Mouse (Mus musculus): ENCODE data around the gene Plekhm3.
A peak's percentile ranks its signal among the peaks of the same experiment; 100 is the strongest.

The Plekhm3 gene

DNA sequence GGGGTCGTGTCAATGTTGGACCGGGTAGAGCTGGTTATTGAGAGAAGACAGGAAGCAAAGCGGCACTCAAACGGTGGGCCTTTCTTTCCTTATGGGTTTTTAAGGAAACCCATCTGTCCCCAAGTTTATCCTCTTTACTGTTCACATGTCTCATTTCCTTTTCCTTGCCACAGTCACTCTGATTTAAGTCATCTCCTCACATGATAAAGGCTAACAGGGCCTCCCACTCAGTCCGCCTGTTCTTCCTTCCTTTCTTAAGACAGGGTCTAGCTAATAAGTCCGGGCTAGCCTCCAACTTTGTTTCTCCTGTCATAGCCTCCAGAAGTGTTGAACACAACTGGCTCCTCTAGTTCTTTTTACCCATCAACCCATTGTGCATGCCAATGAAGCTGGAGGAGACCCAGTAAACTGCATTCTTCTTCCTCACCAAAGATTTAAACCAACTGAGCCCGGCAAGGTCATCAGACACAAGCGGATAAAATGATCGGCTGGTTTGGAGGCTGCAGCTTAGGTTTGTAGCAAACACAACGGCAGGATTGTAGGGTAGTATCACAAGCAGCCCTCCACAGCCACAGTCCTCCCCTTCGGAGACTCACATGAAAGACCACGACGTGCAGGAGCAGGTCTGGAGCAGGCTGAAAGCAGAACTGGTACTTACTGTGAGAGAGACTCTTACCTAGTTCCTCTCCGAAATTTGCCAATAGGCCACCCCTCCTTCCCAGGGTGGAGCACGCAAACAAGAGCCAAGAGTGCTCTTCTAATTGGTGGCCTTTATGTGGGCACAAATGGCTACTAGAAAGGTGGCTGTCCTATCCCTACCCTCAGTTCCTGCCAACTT is 29.0 kb downstream of the Plekhm3 start:
- DNase-seq = no peak

DNA sequence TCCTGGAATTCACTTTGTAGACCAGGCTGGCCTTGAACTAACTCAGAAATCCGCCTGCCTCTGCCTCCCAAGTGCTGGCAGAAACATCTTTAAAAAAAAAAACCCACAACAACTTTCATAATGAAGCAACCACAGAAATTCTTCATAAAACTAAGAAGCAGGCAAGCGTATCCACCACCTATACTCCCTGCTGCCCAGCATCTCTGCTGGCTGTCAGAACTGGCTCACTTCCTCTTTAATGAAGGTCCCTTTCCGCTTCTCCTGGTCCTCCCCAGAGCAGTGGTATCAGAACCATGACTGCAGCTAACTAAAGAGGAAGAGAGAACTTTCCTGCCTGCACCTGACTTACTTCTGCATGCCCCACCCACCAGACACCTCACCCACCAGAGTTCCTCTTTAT is 31.0 kb downstream of the Plekhm3 start:
- no peak for DNase-seq

DNA sequence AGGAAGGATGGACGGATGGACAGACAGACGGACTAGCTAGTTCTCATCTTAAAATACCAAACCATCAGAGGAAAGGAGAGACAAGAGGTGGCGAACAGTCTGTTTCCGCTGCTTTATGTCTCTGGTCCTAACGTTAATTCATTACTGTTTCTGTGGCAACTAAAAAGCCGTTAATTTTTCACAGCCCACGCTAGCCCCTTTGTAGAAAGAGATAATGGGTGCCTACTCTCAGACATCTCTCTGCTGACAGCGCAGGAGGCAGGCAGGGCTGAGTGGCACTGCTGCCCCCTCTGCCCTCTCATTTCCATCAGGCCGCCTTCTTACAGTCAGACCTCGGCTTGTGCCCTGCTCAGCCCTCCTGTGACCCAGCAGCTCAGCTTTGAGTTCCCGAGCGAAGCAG is 32.3 kb downstream of the Plekhm3 start:
- no peak for DNase-seq

DNA sequence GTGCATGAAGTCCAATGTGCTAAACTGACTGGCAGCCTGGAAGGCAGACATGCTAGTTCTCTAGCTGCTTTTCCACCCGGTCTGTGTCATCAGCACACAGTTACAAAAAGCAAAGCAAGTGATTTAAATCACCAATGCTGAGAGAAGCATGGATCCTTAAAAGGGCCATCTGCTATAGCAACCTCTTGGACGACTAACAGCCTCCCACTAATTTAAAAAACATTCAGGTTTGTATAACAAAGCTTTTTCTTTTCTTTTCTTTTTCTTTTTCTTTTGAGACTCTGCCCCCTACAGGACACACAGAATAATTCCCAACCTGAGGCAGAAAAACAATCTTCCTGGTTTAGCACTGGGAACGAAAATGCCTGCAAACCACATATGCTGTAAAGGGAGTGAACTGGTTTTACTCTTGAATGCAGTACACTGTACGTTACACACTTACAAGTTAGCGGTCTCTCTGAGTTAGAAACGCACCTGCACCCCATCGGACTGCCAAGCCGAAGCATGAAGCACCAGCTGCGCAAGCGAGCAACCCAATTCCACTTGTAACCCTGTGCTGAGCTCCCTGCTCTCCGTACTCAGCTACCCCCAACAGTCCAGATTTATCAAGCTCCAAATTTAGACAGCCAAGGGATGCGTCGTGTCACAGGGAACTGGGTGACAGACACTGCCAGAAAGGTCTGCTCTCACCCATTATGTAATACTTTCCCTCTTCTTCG is 37.7 kb downstream of the Plekhm3 start:
- peak; percentile 67 for DNase-seq

DNA sequence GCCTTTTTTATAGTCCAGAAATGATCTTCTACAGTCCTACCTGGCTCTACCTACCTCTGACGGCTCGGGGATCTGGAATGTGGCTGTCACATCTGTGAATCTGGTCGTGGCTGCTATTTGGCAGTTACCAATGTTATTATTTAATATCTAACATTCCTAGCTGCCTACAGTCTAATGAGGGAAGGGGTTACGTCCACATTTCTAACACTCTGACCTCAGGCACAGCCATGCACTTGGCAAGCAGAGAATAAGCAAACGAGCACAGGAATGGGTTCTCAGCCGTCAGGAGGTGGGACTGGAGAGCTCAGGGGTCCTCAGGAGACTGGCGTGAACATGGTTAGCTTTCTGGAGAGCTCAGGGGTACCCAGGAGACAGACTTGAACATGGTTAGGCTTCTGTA is 38.7 kb downstream of the Plekhm3 start:
- DNase-seq = no peak

DNA sequence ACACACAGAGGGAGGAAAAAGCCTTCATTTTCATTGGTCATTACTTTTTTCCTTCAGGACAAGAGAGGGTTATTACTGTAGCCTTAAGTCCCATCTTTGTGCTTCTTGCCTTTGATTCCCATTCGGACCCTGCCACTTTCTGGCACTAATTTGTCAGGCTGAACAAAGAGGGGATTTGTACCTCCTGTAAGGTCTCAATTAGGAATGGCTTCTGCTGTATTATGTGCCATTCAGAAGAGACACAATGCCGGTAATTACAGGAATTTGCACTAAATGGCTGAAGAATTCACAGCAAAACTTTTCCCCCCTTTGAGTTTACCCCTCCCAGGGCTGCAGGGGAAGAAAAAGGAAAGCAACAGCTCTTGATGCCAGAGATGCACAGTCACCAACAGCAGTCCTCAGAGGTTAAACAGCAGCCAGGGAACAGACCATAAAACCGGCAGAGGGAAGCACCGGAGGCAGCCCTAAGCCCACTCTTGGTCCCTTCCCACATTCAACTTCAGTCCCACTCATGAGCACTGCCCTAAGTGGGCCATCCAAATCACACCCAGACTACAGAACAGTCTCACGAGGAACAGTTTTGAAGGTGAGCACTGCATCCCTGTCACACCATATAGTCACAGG is 39.6 kb downstream of the Plekhm3 start:
- DNase-seq = peak; percentile 40

DNA sequence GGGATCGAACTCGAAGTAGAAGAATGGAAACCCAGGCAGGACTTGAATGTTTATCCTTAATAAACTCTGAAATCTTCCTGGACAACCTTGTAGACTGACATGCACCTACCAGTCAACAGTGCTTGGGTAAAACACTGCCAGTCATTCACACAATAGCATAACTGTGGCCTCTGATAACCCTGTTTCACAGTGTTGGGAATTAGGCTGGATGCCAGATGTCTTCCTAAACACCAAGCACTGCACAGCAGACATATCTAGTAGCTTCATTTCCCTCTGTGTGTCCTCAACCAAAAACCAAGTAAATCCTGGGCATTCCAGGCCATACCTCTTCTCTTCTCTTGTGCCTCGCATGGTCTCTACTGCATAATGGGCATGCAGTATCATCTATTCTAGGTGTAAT is 42.3 kb downstream of the Plekhm3 start:
- no peak for DNase-seq

DNA sequence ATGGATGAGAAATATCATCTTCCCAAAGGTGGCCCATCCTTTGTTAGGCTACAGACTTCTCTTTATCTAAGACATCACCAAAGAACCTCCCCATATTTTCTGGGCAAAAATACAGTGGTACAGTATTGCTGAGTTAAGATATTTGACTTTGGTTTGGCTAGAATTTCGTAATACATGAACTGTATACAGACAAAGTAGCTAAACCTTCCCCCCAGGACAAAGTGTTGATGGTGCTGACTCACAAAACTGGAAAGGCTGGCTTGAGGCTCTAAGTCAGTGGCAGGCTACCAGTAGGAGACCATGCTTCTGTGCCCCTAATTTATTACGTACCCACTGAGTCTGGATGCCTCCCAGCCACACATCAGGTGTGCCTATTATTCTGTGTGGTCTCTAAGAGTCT is 48.9 kb downstream of the Plekhm3 start:
- DNase-seq = no peak

DNA sequence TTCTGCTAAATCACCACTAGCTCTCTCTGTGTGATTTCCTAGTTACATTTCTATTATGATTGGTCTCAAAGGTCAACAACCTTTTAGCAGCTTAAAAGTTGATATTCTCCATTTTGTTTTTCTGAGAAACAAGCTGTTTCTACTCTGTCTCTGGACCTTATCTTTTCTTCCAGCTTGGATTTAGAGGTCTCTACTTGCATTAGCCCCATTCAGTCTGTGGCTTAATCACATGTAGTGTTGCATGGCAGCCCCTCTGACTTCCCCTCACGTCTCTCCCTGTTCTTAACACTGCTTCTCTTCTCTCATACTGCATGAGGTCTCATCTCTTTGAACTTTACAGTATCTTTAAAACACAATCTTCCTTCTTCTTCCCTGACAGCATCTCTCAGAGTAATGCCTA is 50.4 kb downstream of the Plekhm3 start:
- DNase-seq = no peak

DNA sequence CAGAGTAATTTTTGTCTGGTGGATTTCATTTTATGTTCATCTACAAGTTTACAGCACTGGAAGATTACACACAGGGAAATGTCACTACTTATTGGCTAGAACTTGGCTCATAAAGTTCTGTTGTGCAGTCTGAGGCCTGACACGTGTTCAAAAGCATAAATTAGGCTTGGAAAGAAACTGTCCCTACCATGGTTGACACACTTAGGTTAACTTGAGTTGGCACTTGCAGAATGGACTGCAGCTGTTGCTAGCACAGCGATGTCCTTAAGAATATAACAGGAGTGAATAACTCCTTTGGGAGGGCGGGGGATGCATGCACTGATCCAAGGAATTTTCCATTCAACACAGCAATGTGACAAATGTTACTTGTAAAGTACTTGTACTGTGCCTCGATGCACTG is 53.2 kb downstream of the Plekhm3 start:
- no peak for DNase-seq

DNA sequence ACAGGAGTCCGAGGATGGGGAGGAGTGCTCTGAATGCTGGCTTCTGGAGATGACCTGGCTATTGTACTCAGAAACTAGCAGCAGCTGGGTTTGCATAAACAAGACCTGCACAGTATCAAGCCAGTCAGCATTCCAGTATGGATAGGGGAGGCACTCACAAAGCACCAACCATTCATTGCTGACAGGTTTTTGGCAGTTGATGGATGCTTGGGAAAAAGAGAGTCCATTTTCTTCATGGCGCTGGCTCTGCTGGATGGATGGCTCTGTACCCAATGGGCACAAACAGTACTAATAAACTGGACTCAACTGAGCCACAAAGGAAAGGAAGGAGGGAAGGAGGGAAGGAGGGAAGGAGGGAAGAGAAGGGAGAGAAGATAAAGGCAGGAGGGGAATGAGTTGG is 53.8 kb downstream of the Plekhm3 start:
- no peak for DNase-seq

DNA sequence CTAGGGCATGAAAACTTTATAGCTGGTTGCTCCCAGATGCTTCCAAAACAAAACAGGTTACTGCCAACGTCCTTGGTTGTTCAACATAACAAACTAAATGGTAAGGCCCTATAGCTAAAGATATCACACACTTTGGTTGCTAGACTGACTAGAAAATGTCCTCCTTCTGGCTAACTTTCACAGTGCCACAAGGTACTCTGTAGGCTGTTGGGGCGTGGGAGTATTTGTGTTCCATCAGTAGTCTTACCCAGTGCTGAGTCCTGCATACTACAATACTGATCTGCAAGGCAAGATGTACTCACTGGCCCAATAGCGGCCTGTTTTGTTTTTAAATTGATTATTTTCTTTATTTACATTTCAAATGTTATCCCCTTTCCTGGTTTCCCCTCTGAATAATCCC is 56.9 kb downstream of the Plekhm3 start:
- DNase-seq = no peak

DNA sequence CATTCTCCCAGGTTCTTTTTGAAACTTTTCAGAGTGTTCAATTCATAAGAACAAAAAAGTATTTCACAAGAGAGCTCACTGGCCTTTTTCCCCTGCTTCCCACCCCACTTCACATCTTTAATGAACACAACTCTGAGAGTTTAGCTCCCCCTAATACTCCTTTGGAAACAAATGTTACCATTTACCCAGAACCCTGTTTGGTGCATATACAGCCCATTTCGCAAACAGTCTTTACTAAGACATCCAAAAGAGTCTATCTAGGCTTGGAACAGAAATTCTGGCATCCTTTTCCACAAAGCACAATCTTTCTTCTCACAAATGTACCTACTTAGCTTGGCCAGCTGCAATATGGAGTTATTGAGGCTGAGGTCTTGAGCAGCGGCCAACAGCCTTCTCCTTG is 59.1 kb downstream of the Plekhm3 start:
- DNase-seq = no peak

DNA sequence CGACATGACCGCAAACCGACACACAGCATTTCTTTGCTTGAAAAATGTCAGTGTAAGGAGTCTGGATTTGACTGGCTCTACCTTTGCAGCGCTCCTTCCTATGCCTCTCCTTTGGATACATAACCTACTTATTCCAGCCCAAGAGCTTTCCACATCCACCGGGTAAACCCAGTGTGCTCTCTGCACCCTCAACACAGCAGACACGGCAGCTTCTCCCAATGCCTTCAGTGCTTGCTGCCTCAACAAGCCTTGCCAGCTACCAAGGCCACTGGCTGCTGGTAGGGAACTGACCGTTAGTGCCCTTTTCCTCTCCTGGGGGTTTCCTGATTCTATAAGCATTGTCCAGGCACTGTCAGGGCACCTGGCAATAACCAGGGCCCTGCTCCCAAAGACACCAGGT is 62.8 kb downstream of the Plekhm3 start:
- DNase-seq = no peak

DNA sequence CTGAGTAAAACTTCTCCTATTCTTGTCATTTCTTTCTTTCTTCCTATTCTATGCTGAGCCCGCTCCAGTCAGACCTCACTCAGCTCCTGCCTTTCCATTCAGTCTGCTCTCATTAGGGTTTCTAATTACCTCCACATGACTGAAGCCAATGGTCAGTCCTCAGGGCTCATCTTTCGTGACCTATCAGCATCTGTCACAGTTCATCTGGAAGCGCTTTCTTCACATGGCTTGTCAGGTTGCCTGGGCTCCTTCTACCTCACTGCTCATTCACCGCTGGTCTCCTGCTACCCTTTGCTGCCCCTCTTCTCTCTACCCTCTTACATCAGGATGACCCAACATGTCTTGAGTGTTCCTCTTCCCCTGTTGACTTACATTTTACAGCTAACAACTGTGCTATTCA is 65.3 kb downstream of the Plekhm3 start:
- peak; percentile 19 for DNase-seq

DNA sequence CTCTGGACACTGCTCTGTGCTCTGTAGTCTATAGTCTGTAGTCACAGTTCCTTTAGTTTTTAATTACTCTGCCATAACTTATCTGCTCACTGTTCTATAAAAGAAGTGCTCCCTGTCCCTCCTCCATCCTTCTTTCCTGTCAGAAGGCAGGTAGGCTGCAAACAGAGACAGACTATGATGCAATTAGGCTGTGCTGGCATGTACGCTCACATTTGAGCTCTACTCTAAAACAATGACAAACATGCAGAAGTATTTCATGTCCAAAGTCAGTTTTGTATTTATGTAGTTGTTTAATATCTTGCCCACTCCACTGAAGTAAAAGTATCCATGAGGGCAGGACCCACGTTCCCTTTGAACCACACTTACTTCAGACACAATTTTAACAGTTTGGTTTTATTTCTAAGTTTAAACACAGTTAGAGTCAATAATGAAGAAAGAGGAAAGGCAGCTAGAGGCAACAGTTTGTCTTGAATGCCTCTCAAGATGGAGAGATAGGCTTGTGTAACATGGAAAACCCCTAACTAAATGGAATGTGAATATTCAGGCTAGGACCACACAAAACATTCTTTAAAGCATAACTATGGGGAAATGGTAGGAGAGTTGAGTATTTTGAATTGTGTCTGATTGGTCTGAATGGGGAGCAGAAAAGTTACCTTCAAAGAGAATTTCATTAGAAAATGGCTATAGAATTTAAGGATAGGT is 69.0 kb downstream of the Plekhm3 start:
- no peak for DNase-seq

DNA sequence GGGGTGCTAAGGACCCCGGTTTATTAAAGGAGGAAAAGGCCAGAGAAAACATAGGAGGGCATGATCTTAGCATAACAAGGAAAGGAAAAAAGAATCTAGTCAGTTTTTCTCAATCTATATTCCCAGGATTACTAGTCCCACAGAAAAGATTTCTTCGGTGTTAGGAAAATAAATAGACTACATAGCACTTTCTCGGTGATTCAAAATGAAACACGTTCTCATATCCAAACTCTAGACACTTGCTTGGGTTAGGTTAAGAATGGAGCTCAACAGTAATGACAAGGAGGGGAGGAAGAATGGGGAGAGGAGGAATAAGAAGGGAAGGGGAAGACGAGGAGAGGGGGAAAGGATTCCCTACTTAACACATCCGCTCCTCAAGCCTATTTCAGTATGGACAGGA is 69.9 kb downstream of the Plekhm3 start:
- DNase-seq = no peak

DNA sequence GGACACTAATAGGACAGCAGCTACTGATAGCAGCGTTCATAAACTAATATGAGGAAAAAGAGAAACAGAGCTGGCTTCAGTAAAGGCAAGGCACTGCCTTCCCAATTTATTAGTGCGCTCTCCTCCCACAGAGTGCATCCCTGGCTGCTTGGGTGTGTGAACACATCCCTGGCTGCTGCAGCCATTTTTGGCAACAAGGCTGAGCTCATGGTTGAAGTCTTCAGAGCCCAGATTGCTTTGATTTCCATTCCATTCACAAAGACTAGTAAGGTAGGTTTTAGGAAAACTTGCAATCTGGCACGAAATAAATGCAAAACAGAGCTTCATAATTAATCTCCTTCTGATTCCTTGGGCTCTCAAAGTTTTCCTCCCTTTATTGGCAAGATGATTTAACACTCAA is 71.3 kb downstream of the Plekhm3 start:
- no peak for DNase-seq

DNA sequence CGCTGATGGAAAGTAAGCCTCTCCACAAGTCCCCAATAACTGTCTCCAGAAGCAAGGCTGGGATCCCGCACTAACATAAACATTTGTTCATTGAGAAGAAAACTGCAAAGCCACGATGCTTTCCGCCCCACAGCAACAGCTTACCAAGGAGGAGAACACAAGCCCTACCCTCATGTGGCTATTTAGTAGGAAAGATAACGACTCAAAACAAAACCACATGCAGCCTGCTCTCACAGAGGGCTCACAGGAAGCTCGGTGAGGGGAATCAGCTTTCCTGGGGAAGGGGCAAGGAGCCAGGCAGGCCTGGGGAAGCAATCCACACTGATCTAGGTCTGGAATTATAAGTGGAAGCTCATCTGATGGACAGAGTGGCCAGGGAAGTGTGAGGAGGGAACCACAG is 72.6 kb downstream of the Plekhm3 start:
- peak; percentile 16 for DNase-seq

DNA sequence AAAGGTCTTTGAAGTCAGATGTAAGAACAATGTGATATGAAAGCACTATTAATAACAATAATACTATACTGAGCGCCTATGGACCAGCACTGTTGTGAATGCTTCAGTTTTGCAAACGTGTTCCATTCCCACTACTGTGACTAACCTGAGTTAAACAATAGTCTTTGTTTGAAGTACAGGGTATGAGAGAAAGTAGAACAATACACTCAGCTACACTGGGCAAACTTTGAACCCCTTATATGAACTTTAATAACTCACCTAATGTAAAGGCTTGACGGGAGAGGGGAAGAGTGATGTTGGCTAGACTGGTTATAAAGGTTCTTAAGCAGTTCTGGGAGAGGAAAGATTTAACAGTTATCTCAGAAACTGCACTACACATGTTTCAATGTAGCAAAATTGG is 76.0 kb downstream of the Plekhm3 start:
- DNase-seq = no peak

DNA sequence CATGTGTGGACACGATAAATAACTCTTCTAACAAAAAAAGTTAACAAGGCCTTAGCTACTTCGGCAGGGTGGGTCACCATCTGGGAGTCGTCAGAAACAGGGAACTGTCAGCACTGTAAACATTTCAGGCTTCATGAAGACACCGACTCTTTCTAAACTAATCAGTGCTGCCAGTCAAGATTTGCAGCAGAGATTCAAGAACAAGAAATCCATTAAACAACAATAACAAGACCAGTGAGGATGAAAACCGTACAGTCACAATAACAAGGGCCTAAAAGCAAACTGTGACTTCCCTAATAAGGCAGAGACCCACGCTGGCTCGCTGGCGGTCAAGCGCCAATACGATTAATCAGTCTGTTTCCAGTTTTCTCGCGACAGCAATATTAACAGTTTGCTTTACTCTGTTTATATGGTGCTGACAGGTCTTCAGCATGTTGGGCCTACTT is 77.8 kb downstream of the Plekhm3 start:
- DNase-seq = peak; percentile 49

DNA sequence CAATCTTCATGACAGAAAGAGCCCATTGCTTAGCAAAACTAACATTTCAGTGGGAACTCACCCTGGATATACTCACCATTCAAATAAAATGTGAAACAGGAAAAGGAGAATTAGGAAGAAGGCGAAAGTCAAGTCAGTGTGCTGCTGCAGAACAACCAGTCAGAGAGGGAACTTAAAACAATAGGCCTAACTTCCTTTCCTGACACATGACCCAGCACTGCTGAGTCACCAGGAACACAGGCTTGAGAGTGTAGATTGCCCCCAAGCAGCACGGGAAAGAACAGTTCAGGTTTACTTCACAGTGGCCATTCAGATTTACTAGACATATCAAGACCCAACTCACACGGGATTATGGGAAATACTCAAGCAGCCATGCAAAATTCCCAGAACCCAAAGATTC is 80.3 kb downstream of the Plekhm3 start:
- peak; percentile 16 for DNase-seq

DNA sequence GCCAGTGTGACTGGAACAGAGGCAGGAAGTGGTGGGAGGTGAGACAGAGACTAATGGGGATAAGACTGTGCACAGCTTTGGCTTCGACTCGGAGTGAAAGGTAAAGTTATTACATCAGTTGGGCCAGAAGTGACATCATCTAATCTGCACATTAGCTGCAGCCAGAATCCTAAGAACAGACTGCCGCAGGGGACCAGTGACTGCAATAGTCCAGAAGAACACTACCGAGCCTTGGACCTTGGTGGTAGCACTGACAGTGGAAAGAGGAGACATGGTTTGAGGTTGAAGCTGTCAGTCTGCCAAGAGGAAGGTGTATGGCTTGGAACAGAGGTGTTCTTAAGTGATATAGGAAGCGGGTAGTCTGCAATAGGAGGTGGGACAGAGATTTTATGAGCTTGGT is 80.9 kb downstream of the Plekhm3 start:
- DNase-seq = no peak

Measured in embryo, embryonic 11 days (tissue).